Mouse (Mus musculus) CH12F3 (cell line): ENCODE data around the gene Nup107.
"Not testable (repeated sequence)": the region's sequence is repeated elsewhere in the genome, so short reads cannot be mapped to it uniquely, and the experiment has no call there.

Experiments
- in situ Hi-C: fragments of 300-500 bp; cut with MboI; formaldehyde crosslinking; loops from 2 replicates; pipeline ENCODE4 v1.14.3; 2020; ENCODE audit warnings: low sequenced_read_pairs

The Nup107 gene

GRCm38 (mm10) chr10:117708856-117709255 lies 83.6 kb downstream of the Nup107 start:
- in situ Hi-C loops, result no loop called here

GRCm38 (mm10) chr10:117708376-117708775 lies 84.1 kb downstream of the Nup107 start:
- in situ Hi-C loops, result no loop called here

GRCm38 (mm10) chr10:117707114-117707838 lies 85.2 kb downstream of the Nup107 start:
- in situ Hi-C loops, result no loop called here

- in situ Hi-C loops, result no loop called here
Observed at GRCm38 (mm10) chr10:117706440-117706839, 86.1 kb downstream of the Nup107 start.

- in situ Hi-C loops, result no loop called here
Observed at GRCm38 (mm10) chr10:117705806-117706205, 86.7 kb downstream of the Nup107 start.

GRCm38 (mm10) chr10:117704964-117705335 lies 87.6 kb downstream of the Nup107 start:
- in situ Hi-C loops, result no loop called here

GRCm38 (mm10) chr10:117704314-117704963 lies 88.1 kb downstream of the Nup107 start:
- in situ Hi-C loops, result not testable (repeated sequence)

GRCm38 (mm10) chr10:117703506-117703905 lies 89.0 kb downstream of the Nup107 start:
- in situ Hi-C loops, result no loop called here

GRCm38 (mm10) chr10:117702024-117702833 lies 90.3 kb downstream of the Nup107 start:
- in situ Hi-C loops, result no loop called here

GRCm38 (mm10) chr10:117701034-117701829 lies 91.3 kb downstream of the Nup107 start:
- in situ Hi-C loops, result no loop called here
